Mouse (Mus musculus) spleen, adult 2 months (tissue): ENCODE results near the gene Nfix.

Experiments used
- CTCF ChIP-seq: fragments of 200-500 bp; IDR thresholded peaks from 2 replicates; pipeline ENCODE4 v1.5.1; 2011; ENCODE audit warnings: mild to moderate bottlenecking, inconsistent platforms; ENCODE audit not compliant: insufficient read depth, insufficient read length, insufficient replicate concordance; ENCODE audit errors: extremely low read depth
- POLR2A ChIP-seq: fragments of 200-500 bp; IDR thresholded peaks from 2 replicates; pipeline ENCODE4 v1.6.1; 2011; ENCODE audit warnings: low read depth, low read length, inconsistent platforms

DNA sequence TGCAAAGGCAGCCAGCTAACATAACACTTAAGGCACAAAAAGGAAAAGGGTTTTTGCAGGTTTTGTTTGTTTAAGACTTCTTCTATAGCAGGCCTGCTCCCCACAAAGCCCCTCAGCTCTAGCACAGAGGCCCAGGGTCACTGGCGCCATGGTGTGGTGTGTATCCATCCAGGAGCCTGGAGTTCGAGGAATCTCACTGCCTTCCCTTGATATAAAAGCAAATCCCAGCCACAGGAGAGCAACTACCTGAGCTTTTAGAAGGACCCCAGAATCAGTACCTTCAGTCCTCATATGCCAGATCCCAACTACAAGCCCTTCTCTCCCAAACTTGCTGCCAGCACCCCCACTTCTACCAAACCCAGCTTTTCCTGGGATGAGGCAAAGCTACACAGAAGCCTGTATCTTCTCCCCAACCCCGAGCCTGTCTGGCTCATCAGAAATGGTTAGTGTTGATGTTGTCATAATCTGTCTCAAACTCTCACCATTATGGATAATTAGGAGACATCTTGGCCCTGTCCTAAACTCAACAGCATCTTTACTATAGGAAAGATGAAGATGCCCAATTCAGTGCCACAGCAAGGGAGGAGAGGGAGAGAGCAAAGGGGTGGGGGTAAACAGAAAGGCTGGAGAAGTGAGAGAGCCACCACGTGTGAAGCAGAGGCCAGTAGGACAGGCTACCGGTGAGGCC is 29.0 kb downstream of the Nfix start:
- TF ChIP-seq POLR2A (no peak), CTCF (no peak)
